Mouse (Mus musculus) liver, embryonic 16.5 days (tissue): ENCODE measurements around the gene Map3k11. TPM values are rescaled to one million over a fixed set of nuclear protein-coding genes. Genes with fewer than 3 reads are reported as not detected.
A peak's percentile ranks its signal among the peaks of the same experiment; 100 is the strongest.

Source experiments
- ATAC-seq: fragments of 200-750 bp; cut with Nextera tagmentation; 2 replicates; pipeline ENCODE4 v1.8.0; 2017; ENCODE audit warnings: low read depth, mild to moderate bottlenecking, moderate number of reproducible peaks, moderate library complexity
- H3K27ac ChIP-seq: fragments of 300-500 bp; sonication (generic); 2 replicates; pipeline ENCODE4 v1.5.1; 2014; ENCODE audit warnings: mild to moderate bottlenecking, low read length
- H3K27me3 ChIP-seq: fragments of 300-500 bp; sonication (generic); 2 replicates; pipeline ENCODE4 v1.6.1; 2014; ENCODE audit warnings: low read depth, low read length, mixed read lengths; ENCODE audit not compliant: control insufficient read depth, insufficient read depth
- H3K36me3 ChIP-seq: fragments of 300-500 bp; sonication (generic); 2 replicates; pipeline ENCODE4 v1.6.1; 2014; ENCODE audit warnings: mild to moderate bottlenecking; ENCODE audit not compliant: control insufficient read depth, insufficient read depth
- H3K4me1 ChIP-seq: fragments of 300-500 bp; sonication (generic); 2 replicates; pipeline ENCODE4 v1.6.1; 2014; ENCODE audit warnings: low read depth, low read length, mixed read lengths; ENCODE audit not compliant: control insufficient read depth
- H3K4me2 ChIP-seq: fragments of 300-500 bp; sonication (generic); 2 replicates; pipeline ENCODE4 v1.6.1; 2014; ENCODE audit warnings: low read depth, low read length, mixed read lengths
- H3K4me3 ChIP-seq: fragments of 300-500 bp; sonication (generic); 2 replicates; pipeline ENCODE4 v1.5.1; 2014; ENCODE audit warnings: low read depth, mild to moderate bottlenecking, low read length
- H3K9ac ChIP-seq: fragments of 300-500 bp; sonication (generic); 2 replicates; pipeline ENCODE4 v1.6.1; 2014; ENCODE audit warnings: low read depth, low read length
- H3K9me3 ChIP-seq: fragments of 300-500 bp; sonication (generic); replicated peaks from 2 replicates; pipeline ENCODE4 v1.6.1; 2016; ENCODE audit warnings: low read length; ENCODE audit not compliant: control insufficient read depth
- WGBS: fragments of 180-500 bp; shearing (Covaris S2); extraction: QIAGEN DNeasy Blood & Tissue Kit; methylation state at CpG from one replicate; pipeline ENCODE4 v1.1.7; 2014; ENCODE audit not compliant: insufficient replicate concordance; 5-methylcytosine and 5-hydroxymethylcytosine counted together
- microRNA-seq: library from miRNA; unstranded; fragments of <30 nt; microRNA quantifications from one replicate; pipeline ENCODE4, GENCODE M21; 2016
- polyA plus RNA-seq: library from polyadenylated mRNA; unstranded; fragments of >200 nt; fragmentation: Nextera tagmentation; extraction: Ambion mirVana; gene quantifications from 2 replicates; pipeline ENCODE4 v1.2.1, GENCODE M21; 2015

Gene Map3k11
- polyA plus RNA-seq, 1 experiment from 2014 or later: 15.2 TPM

DNA sequence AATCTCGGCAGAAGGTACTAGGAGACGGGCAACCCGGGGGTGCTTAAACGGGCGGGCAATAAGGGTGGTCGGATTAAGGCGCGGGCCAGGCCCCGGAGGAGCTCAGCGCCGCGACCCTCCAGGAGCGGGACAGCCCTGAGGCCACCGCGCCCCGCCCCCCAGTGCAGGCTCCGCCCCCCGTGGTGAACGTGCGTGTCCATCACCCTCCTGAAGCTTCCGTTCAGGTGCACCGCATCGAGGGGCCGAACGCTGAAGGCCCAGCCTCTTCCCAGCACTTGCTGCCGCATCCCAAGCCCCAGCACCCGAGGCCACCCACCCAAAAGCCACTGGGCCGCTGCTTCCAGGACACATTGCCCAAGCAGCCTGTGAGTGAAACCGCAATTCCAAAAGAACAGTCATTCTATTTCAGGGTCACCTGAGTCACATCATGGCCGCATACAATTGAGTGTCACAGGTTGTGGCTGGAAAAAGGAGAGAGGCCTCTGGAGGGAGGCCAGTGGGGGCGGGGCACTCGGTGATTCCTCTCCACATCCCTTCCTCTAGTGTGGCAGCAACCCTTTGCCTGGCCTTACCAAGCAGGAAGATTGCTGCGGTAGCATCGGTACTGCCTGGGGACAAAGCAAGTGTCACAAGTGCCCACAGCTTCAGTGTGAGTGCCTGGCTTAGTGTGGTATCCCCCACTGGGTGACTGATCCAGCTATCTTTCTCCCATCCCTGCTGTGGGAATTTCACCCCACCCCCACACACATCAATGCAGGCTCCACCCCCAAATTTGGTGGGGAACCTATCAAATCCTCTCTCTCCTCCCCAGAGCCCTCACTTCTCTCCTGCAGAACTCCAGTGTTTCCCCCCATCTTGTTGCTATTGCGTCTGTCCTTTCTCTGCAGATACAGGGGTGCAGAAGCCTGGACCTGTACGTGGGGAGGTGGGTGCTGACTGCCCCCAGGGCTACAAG lies 57.5 kb downstream of the Map3k11 start:
- Histone ChIP-seq H3K9ac (no peak overlapping the region), H3K27me3 (peaks cover 96% of the 10 kb centered on the region), H3K4me3 (no peak overlapping the region), H3K4me1 (peaks cover 5% of the 10 kb centered on the region), H3K36me3 (no peaks in the 10 kb centered on the region), H3K9me3 (no peaks in the 10 kb centered on the region), H3K4me2 (0 out of 2 replicates have a peak overlapping the region, but pooled peaks have one; percentile 26), H3K27ac (no peak overlapping the region)
- no peak for ATAC-seq
- 10% methylated on average over 35 of the region's 36 CpGs for WGBS

DNA sequence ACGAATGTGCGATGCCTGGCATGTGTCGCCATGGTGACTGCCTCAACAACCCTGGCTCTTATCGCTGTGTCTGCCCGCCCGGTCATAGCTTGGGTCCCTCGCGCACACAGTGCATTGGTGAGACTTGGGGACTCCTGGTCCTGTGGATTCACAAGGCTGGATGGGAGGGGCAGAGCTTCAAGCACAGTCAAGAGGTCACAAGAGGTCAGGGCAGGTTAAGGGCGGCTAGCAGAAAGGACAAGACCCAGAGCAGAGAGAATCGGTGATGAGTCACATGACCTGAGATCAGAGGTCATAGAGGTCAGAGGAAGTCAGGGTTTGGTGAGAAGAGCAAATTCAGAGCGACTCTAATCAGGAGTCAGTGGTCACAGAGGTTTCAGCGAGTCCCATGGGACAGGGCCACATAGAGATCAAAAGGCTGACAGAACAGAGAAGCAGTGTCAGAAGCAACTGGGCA lies 58.4 kb downstream of the Map3k11 start:
- Histone ChIP-seq H3K4me2 (no peak overlapping the region), H3K9me3 (no peaks in the 10 kb centered on the region), H3K4me1 (peaks cover 5% of the 10 kb centered on the region), H3K27ac (no peak overlapping the region), H3K36me3 (no peaks in the 10 kb centered on the region), H3K27me3 (peaks cover 96% of the 10 kb centered on the region), H3K4me3 (no peak overlapping the region), H3K9ac (no peak overlapping the region)
- WGBS: 17% methylated on average over 12 of the region's 12 CpGs
- ATAC-seq: peak; percentile 15; the same call in 1 of the 2 replicates

DNA sequence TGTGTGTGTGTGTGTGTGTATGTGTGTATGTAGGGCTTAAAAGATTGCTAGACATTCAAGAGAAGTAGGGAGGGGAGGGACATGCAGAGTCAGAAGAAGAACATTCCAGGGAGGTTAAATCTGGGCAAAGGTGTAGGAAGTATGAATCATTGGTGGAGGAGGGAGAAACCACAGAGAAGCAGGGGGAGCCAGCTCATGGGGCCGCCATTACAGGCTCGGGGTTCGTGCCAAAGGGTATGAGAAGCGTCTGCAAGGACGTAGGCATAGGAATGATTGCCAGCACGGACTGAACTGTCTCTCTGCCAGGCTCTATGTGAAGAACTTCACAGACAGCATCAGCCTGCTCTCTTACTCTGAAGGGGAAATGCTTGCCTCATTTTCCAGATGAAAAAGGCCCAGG lies 60.9 kb downstream of the Map3k11 start:
- Histone ChIP-seq H3K4me1 (peaks cover 5% of the 10 kb centered on the region), H3K27ac (no peak overlapping the region), H3K27me3 (peaks cover 91% of the 10 kb centered on the region), H3K4me2 (no peak overlapping the region), H3K36me3 (no peaks in the 10 kb centered on the region), H3K4me3 (no peak overlapping the region), H3K9ac (no peak overlapping the region), H3K9me3 (no peaks in the 10 kb centered on the region)
- ATAC-seq: no peak
- 50% methylated on average over 6 of the region's 6 CpGs for WGBS

DNA sequence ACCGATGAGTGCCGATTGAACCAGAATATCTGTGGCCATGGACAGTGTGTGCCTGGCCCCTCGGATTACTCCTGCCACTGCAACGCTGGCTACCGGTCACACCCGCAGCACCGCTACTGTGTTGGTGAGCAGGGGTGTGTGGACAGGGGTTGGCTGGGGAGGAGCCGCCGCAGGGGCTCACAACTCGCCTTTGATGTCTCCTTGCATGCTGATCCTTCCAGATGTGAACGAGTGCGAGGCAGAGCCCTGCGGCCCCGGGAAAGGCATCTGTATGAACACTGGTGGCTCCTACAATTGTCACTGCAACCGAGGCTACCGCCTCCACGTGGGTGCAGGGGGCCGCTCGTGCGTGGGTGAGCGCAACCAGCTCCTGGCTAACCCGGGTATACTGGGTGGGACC lies 62.4 kb downstream of the Map3k11 start:
- WGBS: 12% methylated on average over 22 of the region's 22 CpGs
- no peak overlapping the region for H3K9ac ChIP-seq
- H3K9me3 ChIP-seq: no peaks in the 10 kb centered on the region
- H3K27ac ChIP-seq: no peak overlapping the region
- no peak overlapping the region for H3K4me2 ChIP-seq
- H3K4me1 ChIP-seq: peaks cover 2% of the 10 kb centered on the region; the same call in 1 of the 2 replicates
- no peak for ATAC-seq
- no peak overlapping the region for H3K4me3 ChIP-seq
- no peaks in the 10 kb centered on the region for H3K36me3 ChIP-seq
- H3K27me3 ChIP-seq: peaks cover 86% of the 10 kb centered on the region

DNA sequence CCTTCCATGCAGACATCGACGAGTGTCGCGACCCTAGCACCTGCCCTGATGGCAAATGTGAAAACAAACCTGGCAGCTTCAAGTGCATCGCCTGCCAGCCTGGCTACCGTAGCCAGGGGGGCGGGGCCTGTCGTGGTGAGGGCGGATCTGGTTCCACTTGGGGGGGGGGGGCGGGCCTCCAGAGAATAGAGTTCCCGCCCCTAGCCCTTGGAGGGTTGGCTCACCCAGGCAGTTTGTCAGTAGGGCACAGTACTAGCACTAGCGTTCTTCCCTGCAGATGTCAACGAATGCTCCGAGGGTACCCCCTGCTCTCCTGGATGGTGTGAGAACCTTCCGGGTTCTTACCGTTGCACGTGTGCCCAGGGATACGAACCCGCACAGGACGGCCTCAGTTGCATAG lies 63.2 kb downstream of the Map3k11 start:
- WGBS: 5% methylated on average over 19 of the region's 20 CpGs
- ATAC-seq: 0 out of 2 replicates have a peak, but pooled peaks have one; percentile 22
- Histone ChIP-seq H3K4me1 (peaks cover 2% of the 10 kb centered on the region; the same call in 1 of the 2 replicates), H3K4me3 (peak overlapping the region; percentile 7; the same call in 1 of the 2 replicates), H3K36me3 (no peaks in the 10 kb centered on the region), H3K9ac (no peak overlapping the region), H3K27ac (no peak overlapping the region), H3K27me3 (peaks cover 86% of the 10 kb centered on the region), H3K4me2 (no peak overlapping the region), H3K9me3 (no peaks in the 10 kb centered on the region)

Small RNA genes within 50 kb of the gene (microRNA-seq; reads per million reads assigned to microRNA genes)
- gene Mir6987: not detected

Other genes starting within 250 kb of the Map3k11 start
- not detected in 2 replicates for gene Fosl1, start 241.2 kb upstream of the Map3k11 start, polyA plus RNA-seq
- gene Ccdc85b, start 230.8 kb upstream of the Map3k11 start, polyA plus RNA-seq: 0.86 and 0.97 TPM in 2 replicates
- 25.9 and 27.2 TPM in 2 replicates for gene Fibp, start 228.1 kb upstream of the Map3k11 start, polyA plus RNA-seq
- 0.36 and 0.58 TPM in 2 replicates for gene Ctsw, start 220.2 kb upstream of the Map3k11 start, polyA plus RNA-seq
- gene Efemp2, start 214.8 kb upstream of the Map3k11 start, polyA plus RNA-seq: 13.5 and 15.8 TPM in 2 replicates
- 12.7 and 15.6 TPM in 2 replicates for gene Mus81, start 200.3 kb upstream of the Map3k11 start, polyA plus RNA-seq
- gene Cfl1, start 198.3 kb upstream of the Map3k11 start, polyA plus RNA-seq: 930 and 955 TPM in 2 replicates
- gene 1700020D05Rik, start 185.0 kb upstream of the Map3k11 start, polyA plus RNA-seq: 0.09 and 0.14 TPM in 2 replicates
- 5.7 and 7.2 TPM in 2 replicates for gene Snx32, start 178.2 kb upstream of the Map3k11 start, polyA plus RNA-seq
- gene Ovol1, start 128.1 kb upstream of the Map3k11 start, polyA plus RNA-seq: 0.04 and 0.31 TPM in 2 replicates
- gene Ap5b1, start 120.7 kb upstream of the Map3k11 start, polyA plus RNA-seq: 3.5 and 4.4 TPM in 2 replicates
- 92.2 and 115 TPM in 2 replicates for gene Rnaseh2c, start 86.9 kb upstream of the Map3k11 start, polyA plus RNA-seq
- 15.9 and 16.4 TPM in 2 replicates for gene Kat5, start 78.5 kb upstream of the Map3k11 start, polyA plus RNA-seq
- 21.6 and 23.6 TPM in 2 replicates for gene Rela, start 51.3 kb upstream of the Map3k11 start, polyA plus RNA-seq
- 19.7 and 22.3 TPM in 2 replicates for gene Sipa1, start 25.0 kb upstream of the Map3k11 start, polyA plus RNA-seq
- gene Pcnx3, start 166 bp downstream of the Map3k11 start, polyA plus RNA-seq: 8.2 and 9.7 TPM in 2 replicates
- 0.14 TPM in 2 replicates for gene Kcnk7, start 15.6 kb downstream of the Map3k11 start, polyA plus RNA-seq
- gene Ehbp1l1, start 37.6 kb downstream of the Map3k11 start, polyA plus RNA-seq: 104 and 105 TPM in 2 replicates
- 29.7 and 32.5 TPM in 2 replicates for gene Fam89b, start 40.9 kb downstream of the Map3k11 start, polyA plus RNA-seq
- 0.74 and 4.6 TPM in 2 replicates for gene Ltbp3, start 52.2 kb downstream of the Map3k11 start, polyA plus RNA-seq
- 19.3 and 21.5 TPM in 2 replicates for gene Scyl1, start 82.7 kb downstream of the Map3k11 start, polyA plus RNA-seq
- gene Frmd8, start 186.5 kb downstream of the Map3k11 start, polyA plus RNA-seq: 13.9 and 14.0 TPM in 2 replicates
- gene Slc25a45, start 189.1 kb downstream of the Map3k11 start, polyA plus RNA-seq: 6.3 and 6.9 TPM in 2 replicates
- gene Tigd3, start 205.4 kb downstream of the Map3k11 start, polyA plus RNA-seq: 2.3 and 2.6 TPM in 2 replicates
- 48.4 and 52.8 TPM in 2 replicates for gene Dpf2, start 224.3 kb downstream of the Map3k11 start, polyA plus RNA-seq
- 2.9 and 3.6 TPM in 2 replicates for gene Cdc42ep2, start 236.1 kb downstream of the Map3k11 start, polyA plus RNA-seq